Mouse (Mus musculus) right cerebral cortex, postnatal 14 days (tissue): ENCODE measurements around the gene Gm4952.

Experiments
- DNase-seq: peaks from one replicate; pipeline ENCODE4 v3.0.0; 2022

Gene Gm4952

GRCm38 (mm10) chr19:12599674-12600073, at the start of gene Gm4952:
TSS of gene Gm4952 (plus strand) at chr19:12599974.
- DNase-seq: no peak

- no peak for DNase-seq
Measured at GRCm38 (mm10) chr19:12550005-12550942, 49.5 kb upstream of the Gm4952 start.

GRCm38 (mm10) chr19:12556293-12556692, 43.5 kb upstream of the Gm4952 start:
- no peak for DNase-seq

GRCm38 (mm10) chr19:12558219-12558618, 41.6 kb upstream of the Gm4952 start:
- no peak for DNase-seq

- no peak for DNase-seq
Measured at GRCm38 (mm10) chr19:12564197-12564596, 35.6 kb upstream of the Gm4952 start.

GRCm38 (mm10) chr19:12567011-12567410, 32.8 kb upstream of the Gm4952 start:
- no peak for DNase-seq

- no peak for DNase-seq
Measured at GRCm38 (mm10) chr19:12570866-12571265, 28.9 kb upstream of the Gm4952 start.

GRCm38 (mm10) chr19:12571687-12572086, 28.1 kb upstream of the Gm4952 start:
- no peak for DNase-seq

- no peak for DNase-seq
Measured at GRCm38 (mm10) chr19:12572614-12573265, 27.0 kb upstream of the Gm4952 start.

GRCm38 (mm10) chr19:12573266-12574011, 26.3 kb upstream of the Gm4952 start:
- peak; percentile 74 for DNase-seq

GRCm38 (mm10) chr19:12574012-12574407, 25.8 kb upstream of the Gm4952 start:
- no peak for DNase-seq

GRCm38 (mm10) chr19:12575107-12575506, 24.7 kb upstream of the Gm4952 start:
- DNase-seq: no peak

GRCm38 (mm10) chr19:12575514-12575913, 24.3 kb upstream of the Gm4952 start:
- DNase-seq: no peak

- no peak for DNase-seq
Measured at GRCm38 (mm10) chr19:12576639-12577038, 23.1 kb upstream of the Gm4952 start.

- no peak for DNase-seq
Measured at GRCm38 (mm10) chr19:12585310-12585709, 14.5 kb upstream of the Gm4952 start.

- DNase-seq: peak; percentile 50
Measured at GRCm38 (mm10) chr19:12591908-12592307, 7.9 kb upstream of the Gm4952 start.

GRCm38 (mm10) chr19:12595135-12595529, 4.6 kb upstream of the Gm4952 start:
- no peak for DNase-seq

- DNase-seq: peak; percentile 44
Measured at GRCm38 (mm10) chr19:12595530-12596289, 4.1 kb upstream of the Gm4952 start.

- DNase-seq: peak; percentile 19
Measured at GRCm38 (mm10) chr19:12596290-12597072, 3.3 kb upstream of the Gm4952 start.

- no peak for DNase-seq
Measured at GRCm38 (mm10) chr19:12597073-12597405, 2.7 kb upstream of the Gm4952 start.

- no peak for DNase-seq
Measured at GRCm38 (mm10) chr19:12598674-12599073, 1.1 kb upstream of the Gm4952 start.
